Mouse (Mus musculus) Patski (cell line): ENCODE measurements around the gene Zmiz1. TPM values are rescaled to one million over a fixed set of nuclear protein-coding genes. Genes with fewer than 3 reads are reported as not detected.

ENCODE experiments used
- ATAC-seq: fragments of 100-300 bp; one replicate; pipeline ENCODE4 v1.8.0; 2021
- CTCF ChIA-PET: fragments of 350-600 bp; sonication (Branson Sonifier 250); formaldehyde crosslinking; loops from one replicate; lab custom pipeline; 2022; ENCODE audit warnings: inconsistent platforms; lab: Charles Lee
- POLR2A ChIA-PET: fragments of 350-600 bp; sonication (Branson Sonifier 250); formaldehyde crosslinking; loops from one replicate; lab custom pipeline; 2022; ENCODE audit warnings: antibody characterized with exemption, inconsistent platforms; lab: Charles Lee
- DNase-seq: peaks from one replicate; pipeline ENCODE4 v3.0.0-alpha.2; 2011; ENCODE audit warnings: low read depth, low spot score
- H3K27me3 ChIP-seq: fragments of 371-371 bp; one replicate; pipeline ENCODE4 v1.5.1; 2021
- CTCF ChIP-seq: fragments of 100-300 bp; IDR thresholded peaks from one replicate; pipeline ENCODE4 v1.5.1; 2021
- in situ Hi-C: fragments of 300-500 bp; cut with MboI; formaldehyde crosslinking; loops from 3 replicates; pipeline ENCODE4 v1.11.1; 2018; ENCODE audit warnings: low pct_unique_long_range_greater_than_20kb, mixed read lengths
- polyA plus RNA-seq: library from polyadenylated mRNA; unstranded; gene quantifications from one replicate; pipeline ENCODE4 v1.2.3, GENCODE M21; 2021

Gene Zmiz1
- polyA plus RNA-seq, 1 experiment from 2014 or later = 55.2 TPM

DNA sequence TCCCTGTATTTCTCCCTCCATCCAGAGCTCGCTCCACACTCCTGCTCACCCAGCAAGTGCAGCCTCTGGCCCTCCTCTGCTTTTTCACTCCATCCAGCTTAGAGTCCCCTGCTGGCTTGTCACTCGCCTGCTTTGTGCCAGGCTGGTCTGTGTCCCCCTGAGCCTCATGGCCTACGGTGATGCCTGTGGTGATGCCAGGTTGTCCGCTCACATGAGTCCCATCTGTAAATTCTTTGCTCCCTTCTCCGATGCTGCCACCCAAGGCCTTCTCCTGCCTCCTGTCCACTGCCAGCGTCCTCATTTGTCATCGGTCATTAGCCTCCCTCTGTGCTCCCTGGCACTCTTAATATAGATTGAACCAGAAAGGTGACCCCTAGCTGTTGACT, 205.3 kb downstream of the Zmiz1 start:
- ATAC-seq = no peak
- no peak for DNase-seq
- H3K27me3 ChIP-seq = no peaks in the 10 kb centered on the region
- TF ChIP-seq CTCF = no peak
- in situ Hi-C loops = no loop called here
- ChIA-PET POLR2A (interaction anchor here (1.1 kb wide), 1 partner anchor 18 kb away, joined by 4 read pairs; no protein-coding TSS in a partner anchor), CTCF (no interaction called here)

DNA sequence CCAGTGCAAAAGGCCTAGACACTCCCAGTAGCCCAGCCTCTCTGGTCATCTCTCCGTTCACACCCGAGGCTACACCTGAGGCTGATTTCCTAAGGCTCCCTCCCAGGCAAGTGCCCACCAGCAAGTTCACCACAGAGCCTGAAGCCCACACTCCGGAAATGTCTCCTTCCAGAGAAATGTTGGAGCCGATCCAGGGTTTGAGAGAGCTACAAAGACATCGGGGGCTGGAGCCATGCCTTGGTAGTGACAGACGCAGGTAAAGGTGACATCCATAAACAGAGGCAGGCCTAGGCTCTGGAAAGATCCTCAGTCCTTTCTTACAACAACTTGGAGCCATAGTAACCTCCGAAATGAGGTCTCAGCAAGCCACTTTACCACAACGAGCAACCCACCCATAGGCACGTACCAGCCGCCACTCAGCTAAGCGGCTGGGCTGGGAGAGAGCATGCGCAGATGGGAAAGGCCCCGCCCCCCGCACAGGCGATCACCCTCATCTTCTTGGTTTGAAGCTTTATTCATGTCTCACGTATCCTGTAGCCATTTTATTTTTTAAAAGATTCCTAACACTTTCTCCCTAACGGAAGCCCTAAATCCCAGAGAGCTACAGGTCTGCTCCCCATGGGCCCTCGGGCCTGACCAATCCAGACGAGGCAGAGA, 206.5 kb downstream of the Zmiz1 start:
- ChIA-PET CTCF (no interaction called here), POLR2A (no interaction called here)
- DNase-seq (no peak), ATAC-seq (no peak)
- no peak for TF ChIP-seq CTCF
- in situ Hi-C loops = no loop called here
- H3K27me3 ChIP-seq = no peaks in the 10 kb centered on the region

GRCm38 (mm10) chr14:25666668-25667376, 207.8 kb downstream of the Zmiz1 start:
- no peaks in the 10 kb centered on the region for H3K27me3 ChIP-seq
- no peak for TF ChIP-seq CTCF
- CTCF ChIA-PET = interaction anchor here (0.7 to 1.6 kb wide), 2 partner anchors 12 to 18 kb away, joined by 3 to 5 read pairs; no protein-coding TSS in a partner anchor
- no peak for DNase-seq
- POLR2A ChIA-PET = no interaction called here
- in situ Hi-C loops = no loop called here
- ATAC-seq = no peak

- in situ Hi-C loops = no loop called here
- ChIA-PET CTCF (interaction anchor here (0.7 to 1.6 kb wide), 2 partner anchors 12 to 17 kb away, joined by 3 to 5 read pairs; no protein-coding TSS in a partner anchor), POLR2A (no interaction called here)
- H3K27me3 ChIP-seq = no peaks in the 10 kb centered on the region
- no peak for TF ChIP-seq CTCF
- ATAC-seq (no peak), DNase-seq (no peak)
Observed at GRCm38 (mm10) chr14:25667587-25667986, 208.6 kb downstream of the Zmiz1 start.

DNA sequence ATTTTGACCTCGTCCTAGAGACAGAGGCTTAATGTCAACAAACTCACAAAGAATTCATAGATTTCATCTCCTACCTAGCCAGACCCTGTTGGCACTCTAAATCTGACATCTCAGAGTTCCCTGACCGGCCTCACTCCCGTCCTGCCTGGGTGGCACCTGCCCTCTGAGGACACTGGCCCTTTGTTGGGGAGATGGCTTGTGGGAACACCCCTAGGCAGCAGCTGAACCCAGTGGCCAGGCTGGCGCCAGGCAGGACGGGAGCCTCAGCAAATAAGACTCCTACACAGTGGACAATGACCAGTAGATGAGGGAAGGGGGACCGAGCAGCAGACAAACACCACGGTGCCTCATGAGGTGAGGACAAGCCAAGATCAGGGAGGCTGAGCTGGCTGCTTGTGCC, 220.6 kb downstream of the Zmiz1 start:
- peaks cover 6% of the 10 kb centered on the region for H3K27me3 ChIP-seq
- no peak for DNase-seq
- in situ Hi-C loops = no loop called here
- ChIA-PET POLR2A (no interaction called here), CTCF (interaction anchor here (1.3 kb wide), 1 partner anchor 12 kb away, joined by 3 read pairs; no protein-coding TSS in a partner anchor)
- ATAC-seq = no peak
- TF ChIP-seq CTCF = no peak

- H3K27me3 ChIP-seq = peaks cover 6% of the 10 kb centered on the region
- in situ Hi-C loops = no loop called here
- peak; percentile 31 for ATAC-seq
- ChIA-PET POLR2A (interaction anchor here (0.6 to 0.9 kb wide), 2 partner anchors 17 to 100 kb away, joined by 3 to 4 read pairs; no protein-coding TSS in a partner anchor), CTCF (no interaction called here)
- TF ChIP-seq CTCF = no peak
- DNase-seq = no peak
Observed at GRCm38 (mm10) chr14:25682020-25682419, 223.0 kb downstream of the Zmiz1 start.

GRCm38 (mm10) chr14:25686216-25686945, 227.4 kb downstream of the Zmiz1 start:
- ChIA-PET POLR2A (no interaction called here), CTCF (no interaction called here)
- H3K27me3 ChIP-seq = peaks cover 13% of the 10 kb centered on the region
- TF ChIP-seq CTCF = no peak
- ATAC-seq (no peak), DNase-seq (no peak)
- in situ Hi-C loops = no loop called here

DNA sequence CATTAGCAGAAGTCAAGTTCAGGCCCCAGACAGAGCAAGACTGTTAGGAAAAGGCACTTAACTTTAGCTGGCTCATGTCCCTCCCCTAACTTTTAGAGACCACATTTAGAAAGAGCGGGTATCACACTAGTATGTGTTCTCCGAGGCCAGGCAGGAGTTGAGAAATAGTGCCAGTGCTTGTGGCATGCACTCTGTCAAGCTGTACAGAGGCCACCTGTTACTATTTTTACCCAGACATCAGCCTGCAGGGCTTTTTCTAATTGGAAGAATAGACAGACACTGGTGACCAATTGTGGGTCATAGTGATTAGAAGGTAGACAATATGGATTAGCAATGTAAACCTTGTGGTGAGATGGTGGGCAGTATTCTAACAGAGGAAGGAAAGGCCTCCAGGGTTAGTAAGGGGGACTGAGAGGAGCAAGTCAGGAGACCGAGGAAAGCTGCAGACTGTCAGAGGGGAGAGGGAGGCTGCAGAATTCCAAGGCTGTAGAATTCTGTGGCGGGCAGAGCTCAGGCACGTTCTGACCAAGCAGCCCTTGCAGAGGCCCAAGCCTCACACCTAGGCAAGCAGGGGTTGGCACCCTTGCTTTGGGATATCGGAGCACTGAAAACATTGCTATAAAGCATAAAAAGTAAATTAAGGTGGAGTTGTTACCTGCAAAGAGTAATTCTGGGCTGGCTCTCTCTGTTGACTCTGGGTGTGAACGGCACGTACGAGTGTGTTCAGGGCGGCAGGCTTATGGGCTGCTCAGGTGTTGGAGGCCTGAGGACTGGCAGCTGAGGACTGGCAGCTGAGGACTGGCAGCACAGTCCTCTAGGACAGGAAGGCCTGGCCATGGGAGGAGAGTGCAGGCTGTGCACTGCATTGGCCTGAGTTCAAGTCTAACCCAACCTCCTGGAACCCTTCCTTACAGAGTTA, 228.3 kb downstream of the Zmiz1 start:
- in situ Hi-C loops = no loop called here
- DNase-seq (no peak), ATAC-seq (no peak)
- ChIA-PET CTCF (no interaction called here), POLR2A (no interaction called here)
- TF ChIP-seq CTCF = no peak
- peaks cover 13% of the 10 kb centered on the region for H3K27me3 ChIP-seq

- peaks cover 7% of the 10 kb centered on the region for H3K27me3 ChIP-seq
- in situ Hi-C loops = loop anchor here (10.0 kb wide), 1 partner anchor 1199 kb away; no protein-coding TSS in a partner anchor
- DNase-seq = no peak
- ChIA-PET POLR2A (no interaction called here), CTCF (no interaction called here)
- ATAC-seq = no peak
- TF ChIP-seq CTCF = no peak
Observed at GRCm38 (mm10) chr14:25693271-25693887, 234.4 kb downstream of the Zmiz1 start.
